ENCODE assay signal across 9 mouse cellular contexts in the genomic region with DNA sequence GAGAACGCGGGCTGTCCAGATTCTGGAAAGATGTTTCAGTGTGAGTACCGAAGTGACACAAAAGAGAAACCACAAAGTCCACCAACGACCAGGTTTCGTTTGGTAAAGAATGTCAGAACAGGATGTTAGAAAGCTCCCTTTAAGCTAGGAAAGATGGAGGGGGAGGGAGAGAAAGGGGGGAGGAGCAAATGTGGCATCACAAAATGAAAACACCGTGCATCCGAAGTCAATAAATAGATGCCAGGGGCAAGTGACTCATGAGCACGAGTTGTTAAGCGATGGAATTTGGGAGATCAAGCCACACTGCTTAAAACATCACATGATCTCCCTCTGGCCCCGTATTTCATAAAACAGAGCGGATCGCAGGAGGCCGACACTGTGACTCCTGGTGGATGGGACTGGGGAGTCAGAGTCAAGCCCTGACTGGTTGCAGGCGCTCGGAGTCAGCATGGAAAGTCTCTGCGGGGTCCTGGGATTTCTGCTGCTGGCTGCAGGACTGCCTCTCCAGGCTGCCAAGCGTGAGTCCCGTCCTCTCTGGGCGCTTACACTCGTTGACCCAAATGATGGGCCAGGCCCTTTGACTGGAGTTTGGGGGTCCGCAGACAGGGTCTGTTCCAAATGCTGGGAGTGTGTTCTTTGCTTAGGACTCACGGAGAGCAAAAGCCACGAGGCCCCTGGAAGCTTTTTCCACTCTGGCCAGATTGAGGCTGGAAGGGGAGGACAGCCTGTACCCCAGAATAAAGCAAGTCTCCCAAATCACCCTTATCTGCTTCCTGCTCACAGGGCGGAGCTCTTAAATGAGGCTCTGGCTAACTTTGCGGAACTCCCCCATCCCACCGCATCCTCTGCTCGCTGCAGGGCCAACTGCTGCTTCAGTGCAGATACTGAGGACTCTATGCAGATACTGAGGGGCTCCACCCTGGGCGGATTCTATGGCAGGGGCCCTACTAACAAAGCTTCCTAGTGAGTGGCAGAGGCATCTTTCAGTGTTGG. TPM values are rescaled to one million over a fixed set of nuclear protein-coding genes. Genes with fewer than 3 reads are reported as not detected.
DNase-seq lines count a peak whose midpoint lies in the region.
"Had no signal": no experiment of that assay in that cellular context is flagged by ENCODE, and none has a peak within 500 bp of the region (broad histone marks: within the 10 kb centered on the region; RNA-seq: fewer than 3 reads in every experiment).

A gene (plus strand): TSS at position 272 of the 993 bp plus-strand sequence.

- peaks cover 17% of the 10 kb centered on the region for H3K27me3 ChIP-seq in limb, embryonic 10.5 days (ENCODE audit: low read depth, poor library complexity, severe bottlenecking)

- 42% methylated on average over 28 of the region's 28 CpGs for WGBS in limb, embryonic 10.5 days

- no peak within 1 kb of the TSS for H3K27ac ChIP-seq in limb, embryonic 10.5 days
- H3K27ac ChIP-seq: liver, embryonic 14.5 days had no signal

- H3K9me3 ChIP-seq in limb, embryonic 10.5 days (replicated peaks), result no peaks in the 10 kb centered on the region

- peaks cover 11% of the 10 kb centered on the region for H3K4me1 ChIP-seq in limb, embryonic 10.5 days

- peak within 1 kb of the TSS; percentile 34 for H3K4me3 ChIP-seq in limb, embryonic 10.5 days

- peak; percentile 32 for DNase-seq in embryo, embryonic 10.5 days (ENCODE audit: low spot score)
- no peak for DNase-seq in embryo, embryonic 10 days (ENCODE audit: low spot score)
- DNase-seq in 3134 (ENCODE audit: extremely low read depth, insufficient read length, low spot score), result peak; percentile 79
- DNase-seq in fibroblast of lung, adult 2 months (ENCODE audit: low read depth), result peak; percentile 40
- peak; percentile 38 for DNase-seq in limb, embryonic 10.5 days (ENCODE audit: low spot score)
- peak; percentile 30 for DNase-seq in skeletal muscle tissue, adult 2 months (ENCODE audit: low read depth, low spot score)
- no peak for DNase-seq in right cerebral cortex, adult 2 months (ENCODE audit: low spot score in 2 of 2)
- DNase-seq in testis, postnatal 14 days (ENCODE audit: low spot score), result no peak

- no peaks in the 10 kb centered on the region for H3K36me3 ChIP-seq in limb, embryonic 10.5 days

RNA-seq across cellular contexts. Expression of the gene that starts here (rescaled TPM):
- polyA plus RNA-seq in limb, embryonic 10.5 days (2016; fragmentation: Nextera tagmentation; extraction: Ambion mirVana), result 0.23 and 0.33 TPM in 2 replicates

Comparison
In these comparisons a context has a peak if more than half of its experiments do, and no peak if none do; other contexts are left out.
1. DNase-seq: peak in embryo, embryonic 10.5 days (single experiment), 3134 (single experiment), fibroblast of lung, adult 2 months (single experiment) and skeletal muscle tissue, adult 2 months (single experiment); none in embryo, embryonic 10 days (single experiment), right cerebral cortex, adult 2 months (0 of 2) and testis, postnatal 14 days (single experiment).
2. Peak in DNase-seq and H3K4me3 ChIP-seq in limb, embryonic 10.5 days; RNA of the gene not detected or under 1 TPM.